Mouse (Mus musculus): ENCODE data around the gene Cyth3. TPM values are rescaled to one million over a fixed set of nuclear protein-coding genes. Genes with fewer than 3 reads are reported as not detected.

Cyth3 gene
- polyA plus RNA-seq, 1 experiment: 39.8 TPM

- WGBS: 76% methylated on average over 7 of the region's 7 CpGs
- H3K4me3 ChIP-seq (replicated peaks; ENCODE audit: insufficient read depth, low read depth, low read length): no peak overlapping the region
- no peaks in the 10 kb centered on the region for H3K4me1 ChIP-seq (ENCODE audit: control insufficient read depth, insufficient read depth, low read length)
- no peaks in the 10 kb centered on the region for H3K27me3 ChIP-seq (ENCODE audit: control insufficient read depth, insufficient read depth, low read length)
- no peak overlapping the region for H3K27ac ChIP-seq (ENCODE audit: insufficient read depth, low read length)
- TF ChIP-seq POLR2A (IDR thresholded peaks at IDR 0.05; ENCODE audit: borderline replicate concordance, insufficient read depth, low read length): no peak
- no peak for TF ChIP-seq CTCF (IDR thresholded peaks at IDR 0.05; ENCODE audit: borderline replicate concordance, insufficient read depth, low read depth, low read length)
- no peak for DNase-seq
Measured at GRCm38 (mm10) chr5:143604157-143604774, 18.0 kb upstream of the Cyth3 start.

DNA sequence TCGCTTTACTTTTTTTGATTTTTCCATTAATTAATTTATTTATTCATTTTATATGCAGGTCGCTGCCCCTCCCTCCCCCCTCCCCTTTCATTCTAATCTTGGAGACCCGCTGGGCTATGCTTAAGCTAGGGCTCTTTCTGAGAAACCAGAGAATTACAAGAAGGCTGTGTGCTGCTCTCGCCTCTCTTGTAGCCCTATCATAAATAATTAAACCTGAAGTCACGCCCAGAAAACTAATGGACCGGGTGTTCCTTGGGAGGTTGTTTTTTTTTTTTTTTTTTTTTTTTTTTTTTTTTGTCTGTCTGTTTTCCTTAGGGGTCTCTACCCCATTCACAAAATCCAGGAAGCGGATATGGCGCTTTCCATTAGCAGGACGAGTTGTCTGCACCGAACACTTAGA, 15.5 kb upstream of the Cyth3 start:
- DNase-seq: no peak
- Histone ChIP-seq H3K27me3 (ENCODE audit: control insufficient read depth, insufficient read depth, low read length) (no peaks in the 10 kb centered on the region), H3K27ac (ENCODE audit: insufficient read depth, low read length) (no peak overlapping the region), H3K4me1 (ENCODE audit: control insufficient read depth, insufficient read depth, low read length) (no peaks in the 10 kb centered on the region), H3K4me3 (replicated peaks; ENCODE audit: insufficient read depth, low read depth, low read length) (no peak overlapping the region)
- TF ChIP-seq CTCF (IDR thresholded peaks at IDR 0.05; ENCODE audit: borderline replicate concordance, insufficient read depth, low read depth, low read length) (no peak), POLR2A (IDR thresholded peaks at IDR 0.05; ENCODE audit: borderline replicate concordance, insufficient read depth, low read length) (no peak)
- 85% methylated on average over 10 of the region's 10 CpGs for WGBS

- Histone ChIP-seq H3K4me1 (ENCODE audit: control insufficient read depth, insufficient read depth, low read length) (no peaks in the 10 kb centered on the region), H3K27ac (ENCODE audit: insufficient read depth, low read length) (no peak overlapping the region), H3K4me3 (replicated peaks; ENCODE audit: insufficient read depth, low read depth, low read length) (no peak overlapping the region), H3K27me3 (ENCODE audit: control insufficient read depth, insufficient read depth, low read length) (no peaks in the 10 kb centered on the region)
- TF ChIP-seq POLR2A (IDR thresholded peaks at IDR 0.05; ENCODE audit: borderline replicate concordance, insufficient read depth, low read length) (no peak), CTCF (IDR thresholded peaks at IDR 0.05; ENCODE audit: borderline replicate concordance, insufficient read depth, low read depth, low read length) (no peak)
- no peak for DNase-seq
- 85% methylated on average over 10 of the region's 10 CpGs for WGBS
Measured at GRCm38 (mm10) chr5:143608175-143608574, 14.1 kb upstream of the Cyth3 start.

DNA sequence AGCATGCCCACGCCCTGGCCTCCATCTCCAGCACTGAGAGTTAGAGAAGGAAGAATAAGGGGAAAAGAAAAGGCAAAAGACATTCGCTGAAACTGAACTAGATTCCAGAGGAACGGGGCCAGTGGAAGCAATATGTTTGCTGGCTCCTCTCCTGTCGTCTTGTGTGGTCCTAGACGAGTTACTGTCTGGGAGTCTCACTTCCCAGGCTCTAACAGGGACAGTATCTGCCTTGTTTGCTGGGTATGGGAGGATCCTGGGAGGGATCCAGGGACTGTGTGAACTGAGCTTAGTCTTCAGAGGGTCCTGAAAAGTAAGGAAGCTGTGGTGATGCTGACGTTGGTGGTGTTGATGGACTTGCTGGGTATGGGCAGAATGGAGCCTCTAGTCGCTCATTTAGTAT, 10.3 kb upstream of the Cyth3 start:
- whole genome bisulfite sequencing: 54% methylated on average over 7 of the region's 7 CpGs
- TF ChIP-seq CTCF (IDR thresholded peaks at IDR 0.05; ENCODE audit: borderline replicate concordance, insufficient read depth, low read depth, low read length) (no peak), POLR2A (IDR thresholded peaks at IDR 0.05; ENCODE audit: borderline replicate concordance, insufficient read depth, low read length) (no peak)
- H3K27ac ChIP-seq (ENCODE audit: insufficient read depth, low read length): no peak overlapping the region

DNA sequence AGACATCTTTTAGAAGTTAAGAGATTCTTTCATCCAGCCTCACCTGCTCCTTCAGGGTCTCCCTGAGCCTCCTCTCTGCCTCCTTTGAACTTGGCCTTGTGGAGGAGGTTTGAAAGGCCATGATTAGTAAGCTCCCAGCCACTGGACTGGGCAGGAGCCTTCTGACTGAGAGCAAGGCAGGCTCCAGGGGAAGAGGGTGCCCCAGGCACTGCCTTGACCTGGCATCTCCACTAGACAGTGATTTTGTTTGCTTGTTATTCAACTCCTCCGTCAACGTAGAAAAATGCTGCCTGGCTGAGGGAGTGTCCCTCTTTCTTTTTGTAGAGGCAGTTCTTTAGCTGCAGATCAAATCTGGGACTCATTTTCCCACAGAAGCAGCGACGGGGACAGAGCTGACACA, 9.0 kb upstream of the Cyth3 start:
- no peaks in the 10 kb centered on the region for H3K27me3 ChIP-seq (ENCODE audit: control insufficient read depth, insufficient read depth, low read length)
- H3K4me1 ChIP-seq (ENCODE audit: control insufficient read depth, insufficient read depth, low read length): no peaks in the 10 kb centered on the region
- no peak overlapping the region for H3K27ac ChIP-seq (ENCODE audit: insufficient read depth, low read length)
- no peak overlapping the region for H3K4me3 ChIP-seq (replicated peaks; ENCODE audit: insufficient read depth, low read depth, low read length)
- DNase-seq: no peak
- WGBS: 71% methylated on average over 4 of the region's 4 CpGs
- TF ChIP-seq POLR2A (IDR thresholded peaks at IDR 0.05; ENCODE audit: borderline replicate concordance, insufficient read depth, low read length): no peak
- no peak for TF ChIP-seq CTCF (IDR thresholded peaks at IDR 0.05; ENCODE audit: borderline replicate concordance, insufficient read depth, low read depth, low read length)

More for the DNA sequence above, 10.3 kb upstream of the Cyth3 start:
- H3K4me1 ChIP-seq (ENCODE audit: control insufficient read depth, insufficient read depth, low read length): no peaks in the 10 kb centered on the region
- H3K4me3 ChIP-seq (replicated peaks; ENCODE audit: insufficient read depth, low read depth, low read length): no peak overlapping the region
- no peaks in the 10 kb centered on the region for H3K27me3 ChIP-seq (ENCODE audit: control insufficient read depth, insufficient read depth, low read length)
- no peak for DNase-seq

GRCm38 (mm10) chr5:143614519-143614918, 7.7 kb upstream of the Cyth3 start:
- 73% methylated on average over 5 of the region's 5 CpGs for WGBS

DNA sequence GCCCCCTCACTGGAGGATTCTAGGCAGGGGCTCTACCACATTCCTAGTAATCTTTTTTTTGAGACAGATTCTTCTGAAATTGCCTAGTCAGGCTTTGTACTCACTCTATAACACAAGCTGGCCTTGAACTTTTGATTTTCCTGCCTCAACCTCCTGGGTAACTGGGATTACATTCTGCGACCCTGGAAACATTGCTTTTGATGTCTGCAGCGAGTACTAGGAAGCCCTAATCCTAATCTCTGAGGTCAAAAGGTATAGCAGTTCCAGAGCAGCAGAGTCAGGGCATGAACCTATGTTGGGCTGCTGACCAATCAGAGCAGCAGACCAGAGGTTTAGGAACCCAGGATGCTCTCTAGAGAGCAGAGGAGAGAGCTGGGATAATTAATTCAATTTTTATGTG, 6.9 kb upstream of the Cyth3 start:
- no peak for DNase-seq
- Histone ChIP-seq H3K27ac (ENCODE audit: insufficient read depth, low read length) (no peak overlapping the region), H3K27me3 (ENCODE audit: control insufficient read depth, insufficient read depth, low read length) (no peaks in the 10 kb centered on the region), H3K4me3 (replicated peaks; ENCODE audit: insufficient read depth, low read depth, low read length) (no peak overlapping the region), H3K4me1 (ENCODE audit: control insufficient read depth, insufficient read depth, low read length) (no peaks in the 10 kb centered on the region)
- 84% methylated on average over 2 of the region's 2 CpGs for WGBS
- TF ChIP-seq POLR2A (IDR thresholded peaks at IDR 0.05; ENCODE audit: borderline replicate concordance, insufficient read depth, low read length) (no peak), CTCF (IDR thresholded peaks at IDR 0.05; ENCODE audit: borderline replicate concordance, insufficient read depth, low read depth, low read length) (no peak)

More at GRCm38 (mm10) chr5:143614519-143614918, 7.7 kb upstream of the Cyth3 start:
- DNase-seq: no peak
- TF ChIP-seq CTCF (IDR thresholded peaks at IDR 0.05; ENCODE audit: borderline replicate concordance, insufficient read depth, low read depth, low read length) (no peak), POLR2A (IDR thresholded peaks at IDR 0.05; ENCODE audit: borderline replicate concordance, insufficient read depth, low read length) (no peak)
- Histone ChIP-seq H3K27ac (ENCODE audit: insufficient read depth, low read length) (no peak overlapping the region), H3K4me3 (replicated peaks; ENCODE audit: insufficient read depth, low read depth, low read length) (no peak overlapping the region), H3K27me3 (ENCODE audit: control insufficient read depth, insufficient read depth, low read length) (no peaks in the 10 kb centered on the region), H3K4me1 (ENCODE audit: control insufficient read depth, insufficient read depth, low read length) (no peaks in the 10 kb centered on the region)

DNA sequence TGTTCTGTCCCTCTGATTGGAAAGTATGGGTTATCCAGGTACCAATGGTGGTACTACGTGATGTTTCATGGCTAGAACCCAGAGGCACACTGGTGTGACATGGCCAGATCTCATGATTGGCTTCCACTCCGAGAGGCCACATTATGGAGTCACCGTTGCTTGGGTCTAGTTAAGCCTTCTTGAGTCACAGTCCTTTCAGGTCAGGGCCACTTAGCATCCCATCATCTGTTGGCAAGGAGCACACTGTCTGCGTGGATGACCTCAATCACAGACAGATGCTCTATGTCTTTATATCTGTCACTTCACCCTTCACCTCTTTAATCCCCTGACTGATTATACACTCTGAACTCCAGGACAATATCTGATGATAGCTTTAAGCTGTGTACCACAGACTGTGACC, 6.1 kb upstream of the Cyth3 start:
- Histone ChIP-seq H3K4me1 (ENCODE audit: control insufficient read depth, insufficient read depth, low read length) (no peaks in the 10 kb centered on the region; the same call in 1 of the 2 replicates), H3K27ac (ENCODE audit: insufficient read depth, low read length) (no peak overlapping the region), H3K27me3 (ENCODE audit: control insufficient read depth, insufficient read depth, low read length) (no peaks in the 10 kb centered on the region), H3K4me3 (replicated peaks; ENCODE audit: insufficient read depth, low read depth, low read length) (no peak overlapping the region)
- no peak for DNase-seq
- 90% methylated on average over 4 of the region's 4 CpGs for WGBS
- TF ChIP-seq POLR2A (IDR thresholded peaks at IDR 0.05; ENCODE audit: borderline replicate concordance, insufficient read depth, low read length): no peak
- no peak for TF ChIP-seq CTCF (IDR thresholded peaks at IDR 0.05; ENCODE audit: borderline replicate concordance, insufficient read depth, low read depth, low read length)

All from cerebellum, adult 2 months (tissue).